Mouse (Mus musculus): Measurements from ENCODE around the gene Tnrc18. TPM values are rescaled to one million over a fixed set of nuclear protein-coding genes. Genes with fewer than 3 reads are reported as not detected.

Gene Tnrc18
- polyA plus RNA-seq, 1 experiment from 2014 or later, result 116 TPM

- ATAC-seq (no peak), DNase-seq (ENCODE audit: low read depth, low spot score) (no peak)
- in situ Hi-C loops (cut with MboI; ENCODE audit: low pct_unique_long_range_greater_than_20kb), result no loop called here
- POLR2A ChIA-PET, result no interaction called here
- no peaks in the 10 kb centered on the region for H3K27me3 ChIP-seq
- TF ChIP-seq CTCF (IDR thresholded peaks at IDR 0.05), result no peak
- CTCF ChIA-PET, result no interaction called here
Measured at GRCm38 (mm10) chr5:142679065-142679464, 138.4 kb downstream of the Tnrc18 start.

GRCm38 (mm10) chr5:142678141-142678571, 139.3 kb downstream of the Tnrc18 start:
- ChIA-PET POLR2A (no interaction called here), CTCF (no interaction called here)
- DNase-seq (ENCODE audit: low read depth, low spot score) (no peak), ATAC-seq (no peak)
- no peaks in the 10 kb centered on the region for H3K27me3 ChIP-seq
- in situ Hi-C loops (cut with MboI; ENCODE audit: low pct_unique_long_range_greater_than_20kb), result no loop called here
- TF ChIP-seq CTCF (IDR thresholded peaks at IDR 0.05), result no peak

Other genes starting within 250 kb of the Tnrc18 start
- not detected for gene Mmd2, start 208.9 kb downstream of the Tnrc18 start, polyA plus RNA-seq (2021)
- gene Wipi2, start 190.0 kb downstream of the Tnrc18 start, polyA plus RNA-seq (2021), result 60.3 TPM
- gene Slc29a4, start 125.2 kb downstream of the Tnrc18 start, polyA plus RNA-seq (2021), result 0.05 TPM
- gene Fbxl18, start 77.8 kb upstream of the Tnrc18 start, polyA plus RNA-seq (2021), result 11.1 TPM
- 2,926 TPM for gene Actb, start 89.1 kb upstream of the Tnrc18 start, polyA plus RNA-seq (2021)
- gene Fscn1, start 142.7 kb upstream of the Tnrc18 start, polyA plus RNA-seq (2021), result 246 TPM

Data from Patski (cell line).